Mouse (Mus musculus): ENCODE measurements around the gene Slc37a1.

DNA sequence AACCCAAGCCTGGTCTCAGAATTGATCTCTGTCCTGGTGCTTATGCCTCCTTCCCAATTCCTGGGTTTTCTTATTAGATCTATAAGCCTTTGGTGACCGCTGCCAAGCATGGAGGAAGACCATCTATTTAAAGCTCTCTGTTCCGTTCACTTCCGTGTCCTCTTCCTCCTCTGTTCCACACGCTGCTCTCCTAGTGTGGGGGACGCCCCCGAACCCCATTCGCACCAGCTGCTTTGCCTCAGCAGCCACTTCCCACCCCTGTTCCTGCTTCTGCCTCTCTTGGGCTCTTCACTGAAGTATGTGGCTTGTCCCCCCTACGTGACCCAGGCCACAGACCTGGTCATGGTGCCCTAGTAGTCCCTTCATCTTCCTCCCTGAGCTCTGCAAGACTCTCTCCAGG, 37.6 kb downstream of the Slc37a1 start:
- no peak for TF ChIP-seq CTCF (IDR thresholded peaks at IDR 0.05; ENCODE audit: control insufficient read depth, insufficient read depth, low read length)
- TF ChIP-seq POLR2A (IDR thresholded peaks at IDR 0.05; ENCODE audit: borderline replicate concordance, control insufficient read depth, low read depth, low read length) = no peak

All from bone marrow, adult 2 months (tissue).